Mouse (Mus musculus): Measurements from ENCODE around the gene Tmem176a. TPM values are rescaled to one million over a fixed set of nuclear protein-coding genes. Genes with fewer than 3 reads are reported as not detected.
A peak's percentile ranks its signal among the peaks of the same experiment; 100 is the strongest.

Tmem176a gene
- polyA plus RNA-seq, 1 experiment = 14.0 TPM

- TF ChIP-seq CTCF (IDR thresholded peaks at IDR 0.05; ENCODE audit: borderline replicate concordance, extremely low read depth, insufficient read depth, insufficient read length) = no peak
- TF ChIP-seq POLR2A (IDR thresholded peaks at IDR 0.05; ENCODE audit: borderline replicate concordance, extremely low read depth, insufficient read depth, insufficient read length, poor library complexity, severe bottlenecking) = no peak
- no peak for DNase-seq (ENCODE audit: low read depth)
Observed at GRCm38 (mm10) chr6:48829651-48830050, 11.1 kb upstream of the Tmem176a start.

- no peak for TF ChIP-seq CTCF (IDR thresholded peaks at IDR 0.05; ENCODE audit: borderline replicate concordance, extremely low read depth, insufficient read depth, insufficient read length)
- TF ChIP-seq POLR2A (IDR thresholded peaks at IDR 0.05; ENCODE audit: borderline replicate concordance, extremely low read depth, insufficient read depth, insufficient read length, poor library complexity, severe bottlenecking) = no peak
- no peak for DNase-seq (ENCODE audit: low read depth)
Observed at GRCm38 (mm10) chr6:48830241-48830640, 10.5 kb upstream of the Tmem176a start.

GRCm38 (mm10) chr6:48831141-48831540 lies 9.6 kb upstream of the Tmem176a start:
- TF ChIP-seq CTCF (IDR thresholded peaks at IDR 0.05; ENCODE audit: borderline replicate concordance, extremely low read depth, insufficient read depth, insufficient read length) = no peak
- no peak for TF ChIP-seq POLR2A (IDR thresholded peaks at IDR 0.05; ENCODE audit: borderline replicate concordance, extremely low read depth, insufficient read depth, insufficient read length, poor library complexity, severe bottlenecking)
- DNase-seq (ENCODE audit: low read depth) = no peak

GRCm38 (mm10) chr6:48832426-48832825 lies 8.3 kb upstream of the Tmem176a start:
- DNase-seq (ENCODE audit: low read depth) = no peak
- TF ChIP-seq POLR2A (IDR thresholded peaks at IDR 0.05; ENCODE audit: borderline replicate concordance, extremely low read depth, insufficient read depth, insufficient read length, poor library complexity, severe bottlenecking) = no peak
- no peak for TF ChIP-seq CTCF (IDR thresholded peaks at IDR 0.05; ENCODE audit: borderline replicate concordance, extremely low read depth, insufficient read depth, insufficient read length)

- TF ChIP-seq POLR2A (IDR thresholded peaks at IDR 0.05; ENCODE audit: borderline replicate concordance, extremely low read depth, insufficient read depth, insufficient read length, poor library complexity, severe bottlenecking) (no peak), CTCF (IDR thresholded peaks at IDR 0.05; ENCODE audit: borderline replicate concordance, extremely low read depth, insufficient read depth, insufficient read length) (no peak)
- no peak for DNase-seq (ENCODE audit: low read depth)
Observed at GRCm38 (mm10) chr6:48833515-48833914, 7.2 kb upstream of the Tmem176a start.

- no peak for TF ChIP-seq POLR2A (IDR thresholded peaks at IDR 0.05; ENCODE audit: borderline replicate concordance, extremely low read depth, insufficient read depth, insufficient read length, poor library complexity, severe bottlenecking)
- no peak for TF ChIP-seq CTCF (IDR thresholded peaks at IDR 0.05; ENCODE audit: borderline replicate concordance, extremely low read depth, insufficient read depth, insufficient read length)
- no peak for DNase-seq (ENCODE audit: low read depth)
Observed at GRCm38 (mm10) chr6:48835241-48835640, 5.5 kb upstream of the Tmem176a start.

- TF ChIP-seq POLR2A (IDR thresholded peaks at IDR 0.05; ENCODE audit: borderline replicate concordance, extremely low read depth, insufficient read depth, insufficient read length, poor library complexity, severe bottlenecking) = no peak
- TF ChIP-seq CTCF (IDR thresholded peaks at IDR 0.05; ENCODE audit: borderline replicate concordance, extremely low read depth, insufficient read depth, insufficient read length) = no peak
- DNase-seq (ENCODE audit: low read depth) = no peak
Observed at GRCm38 (mm10) chr6:48836146-48836545, 4.6 kb upstream of the Tmem176a start.

- no peak for DNase-seq (ENCODE audit: low read depth)
- TF ChIP-seq POLR2A (IDR thresholded peaks at IDR 0.05; ENCODE audit: borderline replicate concordance, extremely low read depth, insufficient read depth, insufficient read length, poor library complexity, severe bottlenecking) (no peak), CTCF (IDR thresholded peaks at IDR 0.05; ENCODE audit: borderline replicate concordance, extremely low read depth, insufficient read depth, insufficient read length) (no peak)
Observed at GRCm38 (mm10) chr6:48837516-48837915, 3.2 kb upstream of the Tmem176a start.

GRCm38 (mm10) chr6:48838321-48839080 lies 2.2 kb upstream of the Tmem176a start:
- no peak for TF ChIP-seq POLR2A (IDR thresholded peaks at IDR 0.05; ENCODE audit: borderline replicate concordance, extremely low read depth, insufficient read depth, insufficient read length, poor library complexity, severe bottlenecking)
- no peak for TF ChIP-seq CTCF (IDR thresholded peaks at IDR 0.05; ENCODE audit: borderline replicate concordance, extremely low read depth, insufficient read depth, insufficient read length)
- DNase-seq (ENCODE audit: low read depth) = no peak

- DNase-seq (ENCODE audit: low read depth) = peak; percentile 98
- no peak for TF ChIP-seq CTCF (IDR thresholded peaks at IDR 0.05; ENCODE audit: borderline replicate concordance, extremely low read depth, insufficient read depth, insufficient read length)
- TF ChIP-seq POLR2A (IDR thresholded peaks at IDR 0.05; ENCODE audit: borderline replicate concordance, extremely low read depth, insufficient read depth, insufficient read length, poor library complexity, severe bottlenecking) = no peak
Observed at GRCm38 (mm10) chr6:48840973-48841625, 380 bp downstream of the Tmem176a start, which contains the start of gene Tmem176b. Tmem176b (minus strand) TSS chr6:48841496.

GRCm38 (mm10) chr6:48842111-48842842 lies 1.6 kb downstream of the Tmem176a start:
- no peak for DNase-seq (ENCODE audit: low read depth)
- TF ChIP-seq CTCF (IDR thresholded peaks at IDR 0.05; ENCODE audit: borderline replicate concordance, extremely low read depth, insufficient read depth, insufficient read length) = no peak
- no peak for TF ChIP-seq POLR2A (IDR thresholded peaks at IDR 0.05; ENCODE audit: borderline replicate concordance, extremely low read depth, insufficient read depth, insufficient read length, poor library complexity, severe bottlenecking)
